Mouse (Mus musculus) Patski (cell line): ENCODE results near the gene Vwa7. TPM values are rescaled to one million over a fixed set of nuclear protein-coding genes. Genes with fewer than 3 reads are reported as not detected.

Experiments used
- ATAC-seq: fragments of 100-300 bp; one replicate; pipeline ENCODE4 v1.8.0; 2021
- CTCF ChIA-PET: fragments of 350-600 bp; sonication (Branson Sonifier 250); formaldehyde crosslinking; loops from one replicate; lab custom pipeline; 2022; ENCODE audit warnings: inconsistent platforms; lab: Charles Lee
- POLR2A ChIA-PET: fragments of 350-600 bp; sonication (Branson Sonifier 250); formaldehyde crosslinking; loops from one replicate; lab custom pipeline; 2022; ENCODE audit warnings: antibody characterized with exemption, inconsistent platforms; lab: Charles Lee
- DNase-seq: peaks from one replicate; pipeline ENCODE4 v3.0.0-alpha.2; 2011; ENCODE audit warnings: low read depth, low spot score
- H3K27me3 ChIP-seq: fragments of 371-371 bp; one replicate; pipeline ENCODE4 v1.5.1; 2021
- CTCF ChIP-seq: fragments of 100-300 bp; IDR thresholded peaks from one replicate; pipeline ENCODE4 v1.5.1; 2021
- in situ Hi-C: fragments of 300-500 bp; cut with MboI; formaldehyde crosslinking; loops from 3 replicates; pipeline ENCODE4 v1.11.1; 2018; ENCODE audit warnings: low pct_unique_long_range_greater_than_20kb, mixed read lengths
- polyA plus RNA-seq: library from polyadenylated mRNA; unstranded; gene quantifications from one replicate; pipeline ENCODE4 v1.2.3, GENCODE M21; 2021

The Vwa7 gene
- polyA plus RNA-seq, 1 experiment from 2014 or later = 1.2 TPM

- TF ChIP-seq CTCF = no peak
- DNase-seq (no peak), ATAC-seq (no peak)
- ChIA-PET POLR2A (interaction anchor here (0.6 to 1.3 kb wide), 2 partner anchors 9 to 25 kb away, joined by 3 read pairs; no protein-coding TSS in a partner anchor), CTCF (interaction anchor here (1.2 kb wide), 1 partner anchor 40 kb away, joined by 3 read pairs; no protein-coding TSS in a partner anchor)
- H3K27me3 ChIP-seq = no peaks in the 10 kb centered on the region
- in situ Hi-C loops = loop anchor here (5.0 kb wide), 1 partner anchor 39 kb away; no protein-coding TSS in a partner anchor
Observed at GRCm38 (mm10) chr17:35060737-35061297, 44.4 kb downstream of the Vwa7 start.

DNA sequence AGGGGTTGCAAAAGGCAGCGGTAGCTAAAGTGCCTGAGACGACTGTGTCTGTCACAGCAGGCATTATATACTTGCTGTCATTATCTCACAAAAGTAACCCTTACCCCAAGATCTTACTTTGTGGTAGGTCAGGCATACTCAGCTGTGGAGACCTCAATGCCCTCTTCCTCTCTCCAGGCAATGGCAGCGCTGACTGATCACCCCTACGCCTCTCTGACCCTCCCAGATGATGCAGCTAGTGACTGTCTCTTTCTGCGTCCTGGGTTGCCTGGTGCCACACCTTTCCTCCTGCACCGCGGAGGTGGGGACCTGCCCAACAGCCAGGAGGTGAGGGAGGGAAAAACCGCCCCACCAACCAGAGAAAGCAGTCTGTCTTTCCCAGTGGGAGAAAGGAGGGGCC is 44.9 kb downstream of the Vwa7 start:
- H3K27me3 ChIP-seq = no peaks in the 10 kb centered on the region
- ATAC-seq (no peak), DNase-seq (no peak)
- ChIA-PET CTCF (interaction anchor here (1.2 kb wide), 1 partner anchor 41 kb away, joined by 3 read pairs; no protein-coding TSS in a partner anchor), POLR2A (interaction anchor here (0.6 to 1.3 kb wide), 2 partner anchors 10 to 25 kb away, joined by 3 read pairs; no protein-coding TSS in a partner anchor)
- TF ChIP-seq CTCF = no peak
- in situ Hi-C loops = loop anchor here (5.0 kb wide), 1 partner anchor 39 kb away; no protein-coding TSS in a partner anchor

- POLR2A ChIA-PET = interaction anchor here (0.6 to 1.3 kb wide), 3 partner anchors 15 to 45 kb away, joined by 3 to 7 read pairs (median 5); no protein-coding TSS in a partner anchor
Observed at GRCm38 (mm10) chr17:35063466-35063865, 47.1 kb downstream of the Vwa7 start.

DNA sequence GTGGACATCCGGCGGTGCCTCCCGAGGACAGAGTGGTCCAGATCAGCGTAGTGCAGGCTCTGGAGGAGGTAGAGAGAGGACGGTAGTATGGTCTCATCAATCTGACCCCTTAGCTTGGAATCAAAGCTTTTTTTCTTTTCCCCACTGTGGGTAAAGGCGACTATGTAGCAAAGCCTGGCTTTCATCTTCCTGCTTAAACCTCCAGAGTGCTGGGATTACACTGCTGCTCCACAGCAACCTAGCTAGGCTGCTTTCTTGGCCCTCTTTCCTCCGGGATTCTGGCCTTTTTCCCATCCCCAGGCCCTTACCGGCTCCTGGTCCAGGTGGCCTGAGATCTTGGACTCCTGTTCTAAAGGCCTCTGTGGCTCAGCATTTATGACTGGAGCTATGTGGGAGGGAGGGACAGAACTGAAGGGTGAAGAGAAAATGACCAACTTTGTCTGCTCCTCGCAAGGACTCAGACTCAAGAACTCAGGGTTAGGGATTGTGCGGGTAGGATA is 48.0 kb downstream of the Vwa7 start:
- POLR2A ChIA-PET = interaction anchor here (1.1 kb wide), 1 partner anchor 16 kb away, joined by 5 read pairs; no protein-coding TSS in a partner anchor
- in situ Hi-C loops = loop anchor here (5.0 kb wide), 1 partner anchor 42 kb away; no protein-coding TSS in a partner anchor
- TF ChIP-seq CTCF = no peak
- no peak for ATAC-seq
- no peak for DNase-seq
- CTCF ChIA-PET = interaction anchor here (1.4 to 1.5 kb wide), 2 partner anchors 12 to 42 kb away, joined by 3 to 4 read pairs; partner anchors contain the start of gene Ly6g6e
- H3K27me3 ChIP-seq = no peaks in the 10 kb centered on the region

More at GRCm38 (mm10) chr17:35063466-35063865, 47.1 kb downstream of the Vwa7 start:
- ATAC-seq = no peak
- no peak for TF ChIP-seq CTCF
- DNase-seq = no peak
- in situ Hi-C loops = loop anchor here (5.0 kb wide), 1 partner anchor 41 kb away; no protein-coding TSS in a partner anchor
- H3K27me3 ChIP-seq = no peaks in the 10 kb centered on the region
- CTCF ChIA-PET = interaction anchor here (1.5 kb wide), 1 partner anchor 43 kb away, joined by 3 read pairs; no protein-coding TSS in a partner anchor

- no peak for TF ChIP-seq CTCF
- in situ Hi-C loops = loop anchor here (5.0 kb wide), 1 partner anchor 43 kb away; no protein-coding TSS in a partner anchor
- POLR2A ChIA-PET = no interaction called here
- DNase-seq (no peak), ATAC-seq (no peak)
- CTCF ChIA-PET = interaction anchor here (1.4 kb wide), 1 partner anchor 11 kb away, joined by 4 read pairs; the partner anchor contains the start of gene Ly6g6e
- H3K27me3 ChIP-seq = no peaks in the 10 kb centered on the region
Observed at GRCm38 (mm10) chr17:35064951-35065947, 48.9 kb downstream of the Vwa7 start, which contains the start of gene Ly6g6c. TSS of gene Ly6g6c (plus strand) at chr17:35065388.

- ChIA-PET CTCF (no interaction called here), POLR2A (interaction anchor here (0.6 kb wide), 1 partner anchor 23 kb away, joined by 3 read pairs; the partner anchor contains the start of gene Abhd16a)
- H3K27me3 ChIP-seq = no peaks in the 10 kb centered on the region
- DNase-seq (no peak), ATAC-seq (no peak)
- no peak for TF ChIP-seq CTCF
- in situ Hi-C loops = no loop called here
Observed at GRCm38 (mm10) chr17:35066084-35066483, 49.7 kb downstream of the Vwa7 start, which contains the start of gene Mpig6b. TSS of gene Mpig6b (minus strand) at chr17:35066184.

GRCm38 (mm10) chr17:35068213-35068914 is 52.0 kb downstream of the Vwa7 start:
- DNase-seq (no peak), ATAC-seq (no peak)
- POLR2A ChIA-PET = no interaction called here
- in situ Hi-C loops = no loop called here
- no peak for TF ChIP-seq CTCF
- H3K27me3 ChIP-seq = no peaks in the 10 kb centered on the region
- CTCF ChIA-PET = no interaction called here

DNA sequence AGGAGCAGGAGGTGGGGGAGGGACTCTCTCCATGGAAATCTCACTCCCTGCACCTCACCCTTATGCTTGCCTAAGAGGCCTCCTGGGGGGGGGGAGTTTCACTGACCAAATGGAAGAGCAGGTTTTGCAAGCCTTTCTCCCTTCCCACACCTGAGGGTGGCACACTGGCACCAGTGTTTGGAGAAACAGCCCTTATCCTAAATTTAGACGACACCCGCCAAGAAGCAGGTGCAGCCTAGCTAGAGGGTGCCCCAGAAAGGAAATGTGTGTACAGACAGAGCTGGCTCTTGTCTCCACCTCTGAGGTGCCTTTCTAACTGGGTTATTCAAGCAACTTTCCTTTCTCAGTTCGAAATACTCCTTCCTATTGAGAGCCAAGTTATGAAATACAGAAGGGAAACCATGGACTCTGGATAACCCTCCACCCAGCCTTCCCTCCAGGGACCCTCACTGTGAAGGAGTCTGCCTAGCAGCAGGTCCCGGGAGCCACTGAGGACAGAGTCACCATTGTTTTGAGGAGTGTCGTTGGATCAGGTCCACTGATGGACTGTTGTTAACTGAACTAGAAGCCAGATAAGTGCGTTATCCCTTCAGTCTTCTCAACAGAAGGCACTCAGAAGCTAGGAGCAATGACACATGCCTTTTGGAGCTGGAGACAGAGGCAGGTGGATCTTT is 54.3 kb downstream of the Vwa7 start:
- in situ Hi-C loops = no loop called here
- CTCF ChIA-PET = no interaction called here
- POLR2A ChIA-PET = interaction anchor here (0.7 to 1.7 kb wide), 2 partner anchors 19 to 103 kb away, joined by 4 read pairs; no protein-coding TSS in a partner anchor

GRCm38 (mm10) chr17:35071454-35071853 is 55.1 kb downstream of the Vwa7 start:
- in situ Hi-C loops = no loop called here
- H3K27me3 ChIP-seq = no peaks in the 10 kb centered on the region
- ATAC-seq (no peak), DNase-seq (no peak)
- no peak for TF ChIP-seq CTCF
- POLR2A ChIA-PET = interaction anchor here (1.7 kb wide), 1 partner anchor 19 kb away, joined by 4 read pairs; no protein-coding TSS in a partner anchor
- CTCF ChIA-PET = no interaction called here

More for the DNA sequence above, 54.3 kb downstream of the Vwa7 start:
- DNase-seq (no peak), ATAC-seq (no peak)
- no peaks in the 10 kb centered on the region for H3K27me3 ChIP-seq
- no peak for TF ChIP-seq CTCF
